8 mouse cellular contexts compared by ENCODE assay signal in genomic region chr16:18348601-18349175, GRCm38 (mm10). TPM values are rescaled to one million over a fixed set of nuclear protein-coding genes. Genes with fewer than 3 reads are reported as not detected.
DNase-seq lines count a peak whose midpoint lies in the region; ATAC-seq and TF ChIP-seq lines count a peak whose summit lies in the region.

No protein-coding gene starts in this region.

- H3K9ac ChIP-seq in kidney, embryonic 15.5 days: peak overlapping the region; percentile 59
- peak overlapping the region; percentile 90 for H3K9ac ChIP-seq in hindbrain, embryonic 16.5 days (ENCODE audit: low read depth, low read length)
- peak overlapping the region; percentile 60 for H3K9ac ChIP-seq in liver, postnatal 0 days (replicated peaks)

- under 1% methylated on average over 28 of the region's 28 CpGs for WGBS in kidney, embryonic 15.5 days
- under 1% methylated on average over 23 of the region's 28 CpGs for whole genome bisulfite sequencing in hindbrain, embryonic 16.5 days
- WGBS in liver, postnatal 0 days (ENCODE audit: insufficient replicate concordance): 4% methylated on average over 27 of the region's 28 CpGs
- WGBS in small intestine, adult 2 months: 2% methylated on average over 28 of the region's 28 CpGs

- peak; percentile 9 for ATAC-seq in kidney, embryonic 15.5 days (replicated peaks; ENCODE audit: low FRiP score)
- no peak; the same call in 1 of the 2 replicates for ATAC-seq in hindbrain, embryonic 16.5 days
- ATAC-seq in liver, postnatal 0 days: no peak

- no peak for DNase-seq in kidney, adult 18-20 months
- DNase-seq in Muller cell, postnatal 12 days (ENCODE audit: inconsistent ontology term): peak; percentile 70
- DNase-seq in liver, postnatal 0 days: peak; percentile 46
- no peak for DNase-seq in urinary bladder, postnatal 10 days (ENCODE audit: low spot score)

- H3K27me3 ChIP-seq in kidney, embryonic 15.5 days: peaks cover 42% of the 10 kb centered on the region
- H3K27me3 ChIP-seq in hindbrain, embryonic 16.5 days (replicated peaks; ENCODE audit: control insufficient read depth, insufficient read depth, low read length): no peaks in the 10 kb centered on the region
- H3K27me3 ChIP-seq in liver, postnatal 0 days (ENCODE audit: insufficient read depth, low read length): peaks cover 40% of the 10 kb centered on the region
- H3K27me3 ChIP-seq in small intestine, adult 2 months (ENCODE audit: control insufficient read depth, insufficient read depth, low read length): no peaks in the 10 kb centered on the region; the same call in 1 of the 2 replicates

- no peak overlapping the region for H3K27ac ChIP-seq in kidney, embryonic 15.5 days
- no peak overlapping the region for H3K27ac ChIP-seq in embryonic fibroblast, embryonic 13.5 days (ENCODE audit: insufficient read depth, low read length)
- H3K27ac ChIP-seq in hindbrain, embryonic 16.5 days (ENCODE audit: low read depth, low read length): peak overlapping the region; percentile 79
- H3K27ac ChIP-seq in liver, postnatal 0 days (ENCODE audit: low read depth): no peak overlapping the region
- no peak overlapping the region for H3K27ac ChIP-seq in small intestine, adult 2 months (ENCODE audit: insufficient read depth, low read depth, low read length)

- TF ChIP-seq CTCF in embryonic fibroblast, embryonic 13.5 days (IDR thresholded peaks at IDR 0.05; ENCODE audit: borderline replicate concordance, insufficient read depth, low read length): no peak
- no peak for TF ChIP-seq CTCF in liver, postnatal 0 days (IDR thresholded peaks at IDR 0.05; ENCODE audit: low read depth)
- TF ChIP-seq CTCF in small intestine, adult 2 months (IDR thresholded peaks at IDR 0.05; ENCODE audit: extremely low read depth, insufficient read length, insufficient replicate concordance, low read depth, low read length): no peak

- H3K4me3 ChIP-seq in kidney, embryonic 15.5 days (replicated peaks): peak overlapping the region; percentile 79
- H3K4me3 ChIP-seq in embryonic fibroblast, embryonic 13.5 days (ENCODE audit: insufficient read depth, low read length): peak overlapping the region; percentile 66
- H3K4me3 ChIP-seq in hindbrain, embryonic 16.5 days (ENCODE audit: low read length): peak overlapping the region; percentile 70
- H3K4me3 ChIP-seq in liver, postnatal 0 days (ENCODE audit: low read depth, low read length): peak overlapping the region; percentile 65
- peak overlapping the region; percentile 98 for H3K4me3 ChIP-seq in small intestine, adult 2 months (ENCODE audit: low read depth, low read length)

- TF ChIP-seq POLR2A in embryonic fibroblast, embryonic 13.5 days (IDR thresholded peaks at IDR 0.05; ENCODE audit: low read depth, low read length): no peak
- no peak for TF ChIP-seq POLR2A in small intestine, adult 2 months (IDR thresholded peaks at IDR 0.05; ENCODE audit: low read depth, low read length)

- H3K4me2 ChIP-seq in kidney, embryonic 15.5 days: peak overlapping the region; percentile 99
- peak overlapping the region; percentile 68 for H3K4me2 ChIP-seq in hindbrain, embryonic 16.5 days (ENCODE audit: low read length)
- H3K4me2 ChIP-seq in liver, postnatal 0 days (ENCODE audit: low read depth, low read length): peak overlapping the region; percentile 94

- peaks cover 19% of the 10 kb centered on the region for H3K4me1 ChIP-seq in kidney, embryonic 15.5 days
- H3K4me1 ChIP-seq in embryonic fibroblast, embryonic 13.5 days (ENCODE audit: control insufficient read depth, insufficient read depth, low read length): peaks cover 4% of the 10 kb centered on the region; the same call in 1 of the 2 replicates
- peaks cover 33% of the 10 kb centered on the region for H3K4me1 ChIP-seq in hindbrain, embryonic 16.5 days (ENCODE audit: control insufficient read depth, insufficient read depth, low read depth, low read length)
- peaks cover 35% of the 10 kb centered on the region for H3K4me1 ChIP-seq in liver, postnatal 0 days (ENCODE audit: insufficient read depth)
- peaks cover 7% of the 10 kb centered on the region for H3K4me1 ChIP-seq in small intestine, adult 2 months (ENCODE audit: control insufficient read depth, insufficient read depth, insufficient read length, low read length)

- no peaks in the 10 kb centered on the region for H3K9me3 ChIP-seq in kidney, embryonic 15.5 days (replicated peaks)
- no peaks in the 10 kb centered on the region for H3K9me3 ChIP-seq in hindbrain, embryonic 16.5 days (ENCODE audit: control insufficient read depth, low read length)
- H3K9me3 ChIP-seq in liver, postnatal 0 days (ENCODE audit: low read length): no peaks in the 10 kb centered on the region

- TF ChIP-seq EP300 in liver, postnatal 0 days (IDR thresholded peaks at IDR 0.05; ENCODE audit: low read depth): no peak

- no peaks in the 10 kb centered on the region for H3K36me3 ChIP-seq in kidney, embryonic 15.5 days
- 0 out of 2 replicates have a peak, but pooled peaks cover 2% of the 10 kb centered on the region for H3K36me3 ChIP-seq in hindbrain, embryonic 16.5 days (ENCODE audit: control insufficient read depth, insufficient read depth, low read length)
- H3K36me3 ChIP-seq in liver, postnatal 0 days (replicated peaks; ENCODE audit: insufficient read depth, low read length): no peaks in the 10 kb centered on the region
- H3K36me3 ChIP-seq in small intestine, adult 2 months (ENCODE audit: control insufficient read depth, insufficient read depth, low read length): no peaks in the 10 kb centered on the region

RNA-seq across cellular contexts. Expression of gene Arvcf, which starts 0.7 kb away (rescaled TPM):
- 23.7 and 27.1 TPM in 2 replicates for polyA plus RNA-seq in kidney, embryonic 15.5 days (2015; fragmentation: Nextera tagmentation; extraction: Ambion mirVana)
- 6.7 and 8.1 TPM in 2 replicates for polyA plus RNA-seq in embryonic fibroblast, embryonic 13.5 days (2011; ENCODE audit: insufficient read length, low read depth, missing spikeins)
- 68.3 and 80.3 TPM in 2 replicates for polyA plus RNA-seq in hindbrain, embryonic 16.5 days (2015; fragmentation: Nextera tagmentation; extraction: Ambion mirVana)
- polyA plus RNA-seq in liver, postnatal 0 days (2015; fragmentation: Nextera tagmentation; extraction: Ambion mirVana): 7.0 and 9.7 TPM in 2 replicates
- polyA plus RNA-seq in small intestine, adult 2 months (2012; rRNA removed): 10.7 and 17.1 TPM in 2 replicates

RNA-seq across cellular contexts. Expression of gene Tango2, which starts 0.8 kb away (rescaled TPM):
- polyA plus RNA-seq in kidney, embryonic 15.5 days (2015; fragmentation: Nextera tagmentation; extraction: Ambion mirVana): 22.5 and 29.2 TPM in 2 replicates
- polyA plus RNA-seq in embryonic fibroblast, embryonic 13.5 days (2011; ENCODE audit: insufficient read length, low read depth, missing spikeins): 27.1 and 32.7 TPM in 2 replicates
- 101 and 112 TPM in 2 replicates for polyA plus RNA-seq in hindbrain, embryonic 16.5 days (2015; fragmentation: Nextera tagmentation; extraction: Ambion mirVana)
- 54.1 and 61.1 TPM in 2 replicates for polyA plus RNA-seq in liver, postnatal 0 days (2015; fragmentation: Nextera tagmentation; extraction: Ambion mirVana)
- 32.2 and 78.0 TPM in 2 replicates for polyA plus RNA-seq in small intestine, adult 2 months (2012; rRNA removed)

RNA-seq across cellular contexts. Expression of gene Dgcr8, which starts 59.6 kb away (rescaled TPM):
- polyA plus RNA-seq in kidney, embryonic 15.5 days (2015; fragmentation: Nextera tagmentation; extraction: Ambion mirVana): 30.4 and 32.4 TPM in 2 replicates
- 47.4 and 50.6 TPM in 2 replicates for polyA plus RNA-seq in embryonic fibroblast, embryonic 13.5 days (2011; ENCODE audit: insufficient read length, low read depth, missing spikeins)
- 25.7 and 28.3 TPM in 2 replicates for polyA plus RNA-seq in hindbrain, embryonic 16.5 days (2015; fragmentation: Nextera tagmentation; extraction: Ambion mirVana)
- 5.4 and 9.2 TPM in 2 replicates for polyA plus RNA-seq in liver, postnatal 0 days (2015; fragmentation: Nextera tagmentation; extraction: Ambion mirVana)
- 6.3 and 14.5 TPM in 2 replicates for polyA plus RNA-seq in small intestine, adult 2 months (2012; rRNA removed)

Comparison
In these comparisons a context has a peak if more than half of its experiments do, and no peak if none do; other contexts are left out.
1. DNase-seq: peak in Muller cell, postnatal 12 days (single experiment) and liver, postnatal 0 days (single experiment); none in kidney, adult 18-20 months (single experiment) and urinary bladder, postnatal 10 days (single experiment).
2. Peak in every context shown above with its lines, with median percentiles within 50 percentile points of each other: H3K4me2 ChIP-seq, H3K4me3 ChIP-seq and H3K9ac ChIP-seq.